Mouse (Mus musculus) midbrain, embryonic 11.5 days (tissue): ENCODE measurements around the gene Pik3r1. TPM values are rescaled to one million over a fixed set of nuclear protein-coding genes. Genes with fewer than 3 reads are reported as not detected.

Experiments used
- ATAC-seq: fragments of 200-750 bp; cut with Nextera tagmentation; 2 replicates; pipeline ENCODE4 v1.8.0; 2017; ENCODE audit warnings: moderate TSS enrichment, moderate library complexity; ENCODE audit not compliant: low FRiP score
- DNase-seq: peaks from one replicate; pipeline ENCODE4 v3.0.0; 2015; ENCODE audit warnings: low spot score; ENCODE audit errors: missing footprints
- H3K27ac ChIP-seq: fragments of 300-500 bp; sonication (generic); 2 replicates; pipeline ENCODE4 v1.5.1; 2014; ENCODE audit warnings: low read depth, low read length
- H3K27me3 ChIP-seq: fragments of 300-500 bp; sonication (generic); 2 replicates; pipeline ENCODE4 v1.6.1; 2014; ENCODE audit warnings: mild to moderate bottlenecking, low read length, moderate library complexity, mixed read lengths; ENCODE audit not compliant: control insufficient read depth, insufficient read depth
- H3K36me3 ChIP-seq: fragments of 300-500 bp; sonication (generic); 2 replicates; pipeline ENCODE4 v1.6.1; 2014; ENCODE audit warnings: mild to moderate bottlenecking, low read length, moderate library complexity, mixed read lengths; ENCODE audit not compliant: control insufficient read depth, insufficient read depth
- H3K4me1 ChIP-seq: fragments of 300-500 bp; sonication (generic); 2 replicates; pipeline ENCODE4 v1.6.1; 2014; ENCODE audit warnings: low read length; ENCODE audit not compliant: control insufficient read depth, insufficient read depth
- H3K4me2 ChIP-seq: fragments of 300-500 bp; sonication (generic); 2 replicates; pipeline ENCODE4 v1.6.1; 2014; ENCODE audit warnings: mild to moderate bottlenecking, moderate library complexity
- H3K4me3 ChIP-seq: fragments of 300-500 bp; sonication (generic); 2 replicates; pipeline ENCODE4 v1.5.1; 2014; ENCODE audit warnings: low read depth, low read length
- H3K9ac ChIP-seq: fragments of 300-500 bp; sonication (generic); 2 replicates; pipeline ENCODE4 v1.6.1; 2014; ENCODE audit warnings: low read length
- H3K9me3 ChIP-seq: fragments of 300-500 bp; sonication (generic); 2 replicates; pipeline ENCODE4 v1.6.1; 2016; ENCODE audit warnings: low read length; ENCODE audit not compliant: control insufficient read depth
- WGBS: fragments of 180-500 bp; shearing (Covaris S2); extraction: QIAGEN DNeasy Blood & Tissue Kit; methylation state at CpG from one replicate; pipeline ENCODE4 v1.1.7; 2014; 5-methylcytosine and 5-hydroxymethylcytosine counted together
- polyA plus RNA-seq: library from polyadenylated mRNA; unstranded; fragments of >200 nt; fragmentation: Nextera tagmentation; extraction: Ambion mirVana; gene quantifications from 2 replicates; pipeline ENCODE4 v1.2.1, GENCODE M21; 2014

The Pik3r1 gene
- polyA plus RNA-seq, 1 experiment from 2014 or later: 13.9 TPM

- Histone ChIP-seq H3K4me2 (no peak overlapping the region), H3K9ac (no peak overlapping the region), H3K4me1 (peaks cover 12% of the 10 kb centered on the region), H3K4me3 (no peak overlapping the region), H3K36me3 (no peaks in the 10 kb centered on the region), H3K27ac (no peak overlapping the region), H3K27me3 (no peaks in the 10 kb centered on the region), H3K9me3 (no peaks in the 10 kb centered on the region)
- 89% methylated on average over 3 of the region's 3 CpGs for WGBS
- DNase-seq (no peak), ATAC-seq (no peak)
Measured at GRCm38 (mm10) chr13:101726922-101727321, 41.1 kb downstream of the Pik3r1 start.

- H3K9me3 ChIP-seq: no peaks in the 10 kb centered on the region
- H3K4me1 ChIP-seq: no peaks in the 10 kb centered on the region
- ATAC-seq (no peak), DNase-seq (no peak)
- no peak overlapping the region for H3K27ac ChIP-seq
- no peaks in the 10 kb centered on the region for H3K36me3 ChIP-seq
- H3K9ac ChIP-seq: no peak overlapping the region
- WGBS: 91% methylated on average over 9 of the region's 9 CpGs
- no peak overlapping the region for H3K4me2 ChIP-seq
- no peaks in the 10 kb centered on the region for H3K27me3 ChIP-seq
- H3K4me3 ChIP-seq: no peak overlapping the region
Measured at GRCm38 (mm10) chr13:101721901-101722595, 46.0 kb downstream of the Pik3r1 start.

DNA sequence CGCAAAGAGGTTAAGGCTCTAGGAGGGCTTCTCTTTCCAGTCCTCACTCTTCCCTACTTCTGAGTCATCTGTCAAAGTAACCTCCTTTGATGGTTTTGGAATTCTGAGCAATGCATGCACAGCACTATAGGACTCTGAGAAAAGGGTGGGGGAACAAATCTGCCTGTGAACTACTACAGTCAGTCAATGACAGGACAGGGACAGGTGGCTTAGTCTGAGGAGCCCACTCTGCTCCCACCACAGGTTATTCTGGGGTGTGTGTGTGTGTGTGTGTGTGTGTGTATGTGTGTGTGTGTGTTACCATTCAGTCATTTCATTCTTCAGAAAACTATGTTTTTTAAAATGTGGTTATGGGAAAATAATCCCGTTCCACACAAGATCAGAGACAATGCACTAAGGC is 46.9 kb downstream of the Pik3r1 start:
- Histone ChIP-seq H3K9me3 (no peaks in the 10 kb centered on the region), H3K4me1 (no peaks in the 10 kb centered on the region), H3K4me3 (no peak overlapping the region), H3K36me3 (no peaks in the 10 kb centered on the region), H3K27me3 (no peaks in the 10 kb centered on the region), H3K27ac (no peak overlapping the region), H3K9ac (no peak overlapping the region), H3K4me2 (no peak overlapping the region)
- ATAC-seq (no peak), DNase-seq (no peak)
- WGBS: 91% methylated on average over 1 of the region's 2 CpGs

GRCm38 (mm10) chr13:101719312-101719870 is 48.6 kb downstream of the Pik3r1 start:
- DNase-seq (peak; percentile 99), ATAC-seq (peak; percentile 42; the same call in 1 of the 2 replicates)
- no peak overlapping the region for H3K4me3 ChIP-seq
- 17% methylated on average over 11 of the region's 11 CpGs for WGBS
- H3K4me2 ChIP-seq: peak overlapping the region; percentile 25; the same call in 1 of the 2 replicates
- H3K9ac ChIP-seq: no peak overlapping the region
- H3K4me1 ChIP-seq: no peaks in the 10 kb centered on the region
- no peaks in the 10 kb centered on the region for H3K9me3 ChIP-seq
- H3K27me3 ChIP-seq: no peaks in the 10 kb centered on the region
- H3K36me3 ChIP-seq: no peaks in the 10 kb centered on the region
- H3K27ac ChIP-seq: no peak overlapping the region

DNA sequence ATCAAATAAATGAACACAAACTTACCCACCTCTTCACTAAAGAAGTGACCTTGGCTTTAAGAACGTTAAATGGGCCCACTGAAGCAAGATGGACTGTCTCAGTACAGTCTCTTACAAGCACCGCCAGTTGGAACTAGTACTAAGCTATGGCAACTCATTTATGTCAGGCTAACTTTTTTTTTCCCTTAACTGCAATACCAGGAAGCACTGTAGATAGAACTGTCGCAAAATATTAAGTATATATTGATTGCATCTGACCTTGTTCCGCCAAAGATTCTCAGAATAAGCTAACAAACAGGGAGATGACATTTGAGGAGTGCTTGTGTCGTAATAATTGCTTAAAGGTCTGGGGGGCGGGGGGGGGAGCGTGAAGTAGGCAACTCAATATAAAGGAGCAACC is 49.3 kb downstream of the Pik3r1 start:
- Histone ChIP-seq H3K4me2 (no peak overlapping the region), H3K9ac (no peak overlapping the region), H3K9me3 (no peaks in the 10 kb centered on the region), H3K27me3 (no peaks in the 10 kb centered on the region), H3K36me3 (no peaks in the 10 kb centered on the region), H3K4me3 (no peak overlapping the region), H3K4me1 (no peaks in the 10 kb centered on the region), H3K27ac (no peak overlapping the region)
- no peak for ATAC-seq
- 72% methylated on average over 7 of the region's 7 CpGs for WGBS
- DNase-seq: no peak

DNA sequence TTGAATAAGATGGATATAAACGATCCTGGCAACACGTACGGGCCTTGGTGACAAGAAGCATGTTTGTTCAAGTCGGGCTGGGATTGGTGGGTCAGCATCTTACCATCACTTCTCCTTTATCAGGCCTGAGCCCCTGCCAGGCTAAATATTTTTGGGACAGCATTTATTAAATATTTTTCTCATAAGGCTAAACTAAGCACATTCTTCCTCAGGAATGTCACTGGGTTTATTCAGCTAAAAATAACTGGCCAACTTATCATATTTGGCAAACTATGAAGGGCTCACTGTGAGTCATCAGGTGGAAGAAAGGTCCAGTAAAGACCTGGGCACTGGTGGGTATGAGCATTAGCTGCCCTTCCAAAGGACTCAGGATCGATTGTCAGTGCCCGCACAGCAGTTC is 50.2 kb downstream of the Pik3r1 start:
- ATAC-seq: no peak
- no peak overlapping the region for H3K9ac ChIP-seq
- 94% methylated on average over 6 of the region's 6 CpGs for WGBS

GRCm38 (mm10) chr13:101713429-101714088 is 54.5 kb downstream of the Pik3r1 start:
- 88% methylated on average over 12 of the region's 12 CpGs for WGBS

More for the DNA sequence above, 50.2 kb downstream of the Pik3r1 start:
- H3K9me3 ChIP-seq: no peaks in the 10 kb centered on the region
- H3K36me3 ChIP-seq: no peaks in the 10 kb centered on the region
- no peak overlapping the region for H3K27ac ChIP-seq
- no peak overlapping the region for H3K4me3 ChIP-seq
- H3K4me2 ChIP-seq: no peak overlapping the region
- H3K27me3 ChIP-seq: no peaks in the 10 kb centered on the region
- H3K4me1 ChIP-seq: no peaks in the 10 kb centered on the region
- DNase-seq: no peak

GRCm38 (mm10) chr13:101712720-101713428 is 55.1 kb downstream of the Pik3r1 start:
- H3K36me3 ChIP-seq: no peaks in the 10 kb centered on the region
- no peaks in the 10 kb centered on the region for H3K9me3 ChIP-seq
- WGBS: 88% methylated on average over 9 of the region's 9 CpGs
- H3K4me3 ChIP-seq: no peak overlapping the region
- no peaks in the 10 kb centered on the region for H3K27me3 ChIP-seq
- H3K27ac ChIP-seq: no peak overlapping the region
- H3K9ac ChIP-seq: no peak overlapping the region
- no peak overlapping the region for H3K4me2 ChIP-seq
- ATAC-seq (no peak), DNase-seq (no peak)
- H3K4me1 ChIP-seq: no peaks in the 10 kb centered on the region

More at GRCm38 (mm10) chr13:101713429-101714088, 54.5 kb downstream of the Pik3r1 start:
- Histone ChIP-seq H3K9me3 (no peaks in the 10 kb centered on the region), H3K9ac (no peak overlapping the region), H3K4me1 (no peaks in the 10 kb centered on the region), H3K27me3 (no peaks in the 10 kb centered on the region), H3K4me2 (no peak overlapping the region), H3K4me3 (no peak overlapping the region), H3K36me3 (no peaks in the 10 kb centered on the region), H3K27ac (no peak overlapping the region)
- no peak for DNase-seq
- no peak for ATAC-seq

DNA sequence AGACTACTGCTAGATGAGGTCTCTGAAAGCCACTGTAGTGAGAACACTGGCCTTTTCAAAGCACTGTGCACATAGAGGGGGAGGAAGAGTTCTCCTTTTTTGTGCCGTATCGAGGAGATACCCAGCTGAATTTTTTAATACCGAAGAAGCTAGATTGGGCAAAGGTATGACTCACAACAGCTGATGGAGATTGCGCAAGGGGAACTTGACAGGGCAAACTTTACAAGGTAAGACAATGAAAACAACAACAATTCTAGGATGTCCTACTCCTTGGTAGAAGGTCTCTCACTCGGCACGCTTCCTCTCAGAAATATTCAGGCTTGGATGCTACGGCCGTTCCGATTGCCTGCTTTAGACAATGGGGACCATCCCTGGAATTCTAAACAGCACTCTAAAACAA is 55.9 kb downstream of the Pik3r1 start:
- 86% methylated on average over 9 of the region's 9 CpGs for WGBS
- ATAC-seq (no peak), DNase-seq (no peak)
- Histone ChIP-seq H3K4me1 (no peaks in the 10 kb centered on the region), H3K9me3 (no peaks in the 10 kb centered on the region), H3K4me3 (no peak overlapping the region), H3K4me2 (no peak overlapping the region), H3K9ac (no peak overlapping the region), H3K36me3 (no peaks in the 10 kb centered on the region), H3K27me3 (no peaks in the 10 kb centered on the region), H3K27ac (no peak overlapping the region)
